Mouse (Mus musculus): Measurements from ENCODE around the gene Serac1. TPM values are rescaled to one million over a fixed set of nuclear protein-coding genes. Genes with fewer than 3 reads are reported as not detected.

Gene Serac1
- polyA plus RNA-seq, 1 experiment from 2014 or later: 4.8 TPM

DNA sequence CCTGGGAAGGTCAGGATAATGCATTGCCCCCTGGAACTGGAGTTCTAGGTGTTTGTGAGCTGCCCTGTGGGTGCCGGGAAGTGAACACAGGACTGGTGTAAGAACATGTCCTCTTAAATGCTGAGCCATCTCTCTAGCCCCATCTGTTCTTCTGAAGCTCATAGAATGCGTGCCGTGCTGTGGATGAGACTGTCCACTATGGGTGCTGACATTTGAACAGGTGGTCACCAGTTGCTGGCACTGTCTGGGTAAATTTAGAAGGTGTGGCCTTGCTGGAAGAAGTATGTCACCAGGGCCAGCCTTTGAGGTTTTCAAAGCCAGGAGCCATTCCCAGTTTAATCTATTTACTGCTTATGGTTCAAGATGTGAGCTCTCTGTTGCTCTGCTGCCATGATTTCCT lies 22.7 kb upstream of the Serac1 start:
- Histone ChIP-seq H3K36me3 (ENCODE audit: control insufficient read depth, insufficient read depth, low read length) (no peaks in the 10 kb centered on the region), H3K9ac (ENCODE audit: low read length) (no peak overlapping the region), H3K27ac (replicated peaks in 1 of 2; ENCODE audit: control insufficient read depth in 1 of 2, insufficient read depth in 1 of 2, low read depth in 2 of 2, low read length in 2 of 2) (no peak overlapping the region), H3K4me1 (ENCODE audit: control insufficient read depth in 2 of 2, insufficient read depth in 2 of 2, low read length in 2 of 2) (no peaks in the 10 kb centered on the region), H3K4me2 (ENCODE audit: low read length) (no peak overlapping the region), H3K27me3 (ENCODE audit: control insufficient read depth, insufficient read depth, low read length) (no peaks in the 10 kb centered on the region), H3K9me3 (ENCODE audit: control insufficient read depth, low read length) (no peaks in the 10 kb centered on the region), H3K4me3 (ENCODE audit: control insufficient read depth in 1 of 2, insufficient read depth in 1 of 2, low read depth in 1 of 2, low read length in 2 of 2) (no peak overlapping the region)
- WGBS: 84% methylated on average over 3 of the region's 3 CpGs
- ATAC-seq (ENCODE audit: insufficient number of reproducible peaks, insufficient read depth, low FRiP score, low read depth): no peak

DNA sequence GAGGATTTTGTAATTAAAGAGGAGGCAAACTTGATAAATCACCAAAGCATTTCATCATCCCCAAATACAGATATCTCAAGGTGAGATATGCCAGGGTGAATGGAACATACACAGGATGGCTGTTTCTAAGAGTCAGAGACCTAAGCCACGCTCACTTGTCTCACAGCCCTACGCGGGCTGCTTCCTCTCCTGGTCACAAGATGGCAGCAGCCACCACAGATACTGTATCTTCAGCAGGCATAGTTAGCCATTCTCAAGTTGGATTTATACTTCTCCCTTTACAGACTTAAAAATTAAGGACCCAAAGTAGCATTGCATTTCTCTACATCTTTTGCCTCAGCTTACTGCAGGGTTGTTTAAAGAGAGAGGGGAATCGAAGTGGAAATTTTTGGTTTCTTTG lies 18.3 kb upstream of the Serac1 start:
- no peaks in the 10 kb centered on the region for H3K27me3 ChIP-seq (ENCODE audit: control insufficient read depth, insufficient read depth, low read length)
- no peaks in the 10 kb centered on the region for H3K9me3 ChIP-seq (ENCODE audit: control insufficient read depth, low read length)
- no peaks in the 10 kb centered on the region for H3K4me1 ChIP-seq (ENCODE audit: control insufficient read depth in 2 of 2, insufficient read depth in 2 of 2, low read length in 2 of 2)
- no peak overlapping the region for H3K27ac ChIP-seq (replicated peaks in 1 of 2; ENCODE audit: control insufficient read depth in 1 of 2, insufficient read depth in 1 of 2, low read depth in 2 of 2, low read length in 2 of 2)
- H3K9ac ChIP-seq (ENCODE audit: low read length): no peak overlapping the region
- H3K4me3 ChIP-seq (ENCODE audit: control insufficient read depth in 1 of 2, insufficient read depth in 1 of 2, low read depth in 1 of 2, low read length in 2 of 2): no peak overlapping the region
- no peak for ATAC-seq (ENCODE audit: insufficient number of reproducible peaks, insufficient read depth, low FRiP score, low read depth)
- whole genome bisulfite sequencing: 22% methylated on average over 4 of the region's 4 CpGs
- no peak overlapping the region for H3K4me2 ChIP-seq (ENCODE audit: low read length)
- no peaks in the 10 kb centered on the region for H3K36me3 ChIP-seq (ENCODE audit: control insufficient read depth, insufficient read depth, low read length)

DNA sequence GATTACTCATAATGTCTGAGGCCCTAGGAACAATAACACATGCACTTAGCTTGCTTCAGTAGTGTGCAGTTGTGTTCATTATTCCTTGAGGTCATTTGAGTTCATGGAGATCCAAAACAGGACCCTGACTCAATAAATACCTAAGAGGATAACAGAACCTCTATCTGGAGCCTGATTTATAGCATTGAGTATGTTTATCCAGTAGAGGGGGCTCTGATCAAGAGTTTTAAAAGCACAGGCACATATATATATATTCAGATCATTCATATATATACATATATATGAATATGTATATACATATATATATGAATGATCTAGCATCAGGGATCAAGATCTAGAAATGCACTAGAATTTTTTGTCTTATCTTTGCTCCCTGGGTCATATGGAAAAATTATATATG lies 16.0 kb upstream of the Serac1 start:
- Histone ChIP-seq H3K36me3 (ENCODE audit: control insufficient read depth, insufficient read depth, low read length) (peaks cover 4% of the 10 kb centered on the region; the same call in 1 of the 2 replicates), H3K4me2 (ENCODE audit: low read length) (no peak overlapping the region), H3K27me3 (ENCODE audit: control insufficient read depth, insufficient read depth, low read length) (no peaks in the 10 kb centered on the region), H3K9ac (ENCODE audit: low read length) (no peak overlapping the region), H3K4me3 (ENCODE audit: control insufficient read depth in 1 of 2, insufficient read depth in 1 of 2, low read depth in 1 of 2, low read length in 2 of 2) (no peak overlapping the region), H3K9me3 (ENCODE audit: control insufficient read depth, low read length) (no peaks in the 10 kb centered on the region), H3K4me1 (ENCODE audit: control insufficient read depth in 2 of 2, insufficient read depth in 2 of 2, low read length in 2 of 2) (no peaks in the 10 kb centered on the region), H3K27ac (replicated peaks in 1 of 2; ENCODE audit: control insufficient read depth in 1 of 2, insufficient read depth in 1 of 2, low read depth in 2 of 2, low read length in 2 of 2) (no peak overlapping the region)
- no peak for ATAC-seq (ENCODE audit: insufficient number of reproducible peaks, insufficient read depth, low FRiP score, low read depth)

DNA sequence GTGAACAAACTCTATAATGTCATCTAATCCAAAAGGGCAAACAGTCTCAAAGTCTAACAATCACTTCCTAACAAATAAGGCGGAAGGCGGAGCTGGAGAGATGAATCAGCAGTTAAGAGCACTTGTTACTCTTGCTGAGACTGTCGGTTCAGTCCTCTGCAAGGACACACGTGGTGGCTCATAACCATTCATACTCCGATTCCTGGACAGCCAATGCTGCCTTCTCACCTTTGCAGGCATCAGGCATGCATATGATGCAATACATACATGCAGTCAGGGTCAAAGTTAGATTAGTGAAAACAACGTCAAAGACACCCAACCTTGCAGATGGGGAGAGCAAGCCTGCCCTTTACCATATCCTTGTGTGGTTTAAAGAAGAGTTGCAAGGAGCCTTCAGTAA lies 12.1 kb upstream of the Serac1 start:
- 87% methylated on average over 6 of the region's 6 CpGs for WGBS
- no peaks in the 10 kb centered on the region for H3K9me3 ChIP-seq (ENCODE audit: control insufficient read depth, low read length)
- peaks cover 23% of the 10 kb centered on the region for H3K36me3 ChIP-seq (ENCODE audit: control insufficient read depth, insufficient read depth, low read length)

DNA sequence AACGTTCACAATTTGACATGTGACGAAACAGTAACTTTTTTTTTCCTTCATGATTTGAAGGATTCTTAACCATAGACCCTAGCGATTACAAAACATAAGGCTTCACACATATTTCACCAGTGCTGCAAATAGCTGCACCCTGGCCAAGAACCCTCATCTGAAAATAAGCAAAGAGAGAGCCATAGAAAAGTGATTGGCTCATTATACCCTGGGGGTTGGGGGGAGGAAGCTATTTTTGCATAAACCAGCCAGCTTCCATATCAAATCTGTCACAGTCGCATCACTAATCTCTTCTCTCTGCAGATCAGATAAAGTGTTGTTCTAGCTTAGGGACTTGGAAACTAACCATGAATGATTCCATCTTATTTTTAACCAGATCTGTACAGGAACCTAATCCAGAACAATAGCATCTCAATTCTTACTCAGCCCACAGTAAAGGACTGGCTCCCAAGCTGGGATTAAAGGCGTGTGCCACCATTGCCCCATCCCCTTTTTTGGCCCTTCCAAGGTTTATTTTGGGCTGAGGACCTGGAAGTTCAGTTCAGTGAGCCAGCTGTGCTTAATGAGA lies 3.9 kb upstream of the Serac1 start:
- Histone ChIP-seq H3K9ac (ENCODE audit: low read length) (no peak overlapping the region), H3K4me3 (ENCODE audit: control insufficient read depth in 1 of 2, insufficient read depth in 1 of 2, low read depth in 1 of 2, low read length in 2 of 2) (no peak overlapping the region), H3K27me3 (ENCODE audit: control insufficient read depth, insufficient read depth, low read length) (no peaks in the 10 kb centered on the region), H3K36me3 (ENCODE audit: control insufficient read depth, insufficient read depth, low read length) (peaks cover 50% of the 10 kb centered on the region), H3K4me1 (ENCODE audit: control insufficient read depth in 2 of 2, insufficient read depth in 2 of 2, low read length in 2 of 2) (peaks cover 2 to 11% of the 10 kb centered on the region in 2 experiments), H3K27ac (replicated peaks in 1 of 2; ENCODE audit: control insufficient read depth in 1 of 2, insufficient read depth in 1 of 2, low read depth in 2 of 2, low read length in 2 of 2) (no peak overlapping the region), H3K4me2 (ENCODE audit: low read length) (no peak overlapping the region), H3K9me3 (ENCODE audit: control insufficient read depth, low read length) (no peaks in the 10 kb centered on the region)
- 79% methylated on average over 5 of the region's 5 CpGs for WGBS
- ATAC-seq (ENCODE audit: insufficient number of reproducible peaks, insufficient read depth, low FRiP score, low read depth): no peak

More for the DNA sequence above, 12.1 kb upstream of the Serac1 start:
- H3K27ac ChIP-seq (replicated peaks in 1 of 2; ENCODE audit: control insufficient read depth in 1 of 2, insufficient read depth in 1 of 2, low read depth in 2 of 2, low read length in 2 of 2): no peak overlapping the region
- ATAC-seq (ENCODE audit: insufficient number of reproducible peaks, insufficient read depth, low FRiP score, low read depth): no peak
- no peak overlapping the region for H3K4me2 ChIP-seq (ENCODE audit: low read length)
- H3K9ac ChIP-seq (ENCODE audit: low read length): no peak overlapping the region
- no peak overlapping the region for H3K4me3 ChIP-seq (ENCODE audit: control insufficient read depth in 1 of 2, insufficient read depth in 1 of 2, low read depth in 1 of 2, low read length in 2 of 2)
- no peaks in the 10 kb centered on the region for H3K4me1 ChIP-seq (ENCODE audit: control insufficient read depth in 2 of 2, insufficient read depth in 2 of 2, low read length in 2 of 2)
- no peaks in the 10 kb centered on the region for H3K27me3 ChIP-seq (ENCODE audit: control insufficient read depth, insufficient read depth, low read length)

DNA sequence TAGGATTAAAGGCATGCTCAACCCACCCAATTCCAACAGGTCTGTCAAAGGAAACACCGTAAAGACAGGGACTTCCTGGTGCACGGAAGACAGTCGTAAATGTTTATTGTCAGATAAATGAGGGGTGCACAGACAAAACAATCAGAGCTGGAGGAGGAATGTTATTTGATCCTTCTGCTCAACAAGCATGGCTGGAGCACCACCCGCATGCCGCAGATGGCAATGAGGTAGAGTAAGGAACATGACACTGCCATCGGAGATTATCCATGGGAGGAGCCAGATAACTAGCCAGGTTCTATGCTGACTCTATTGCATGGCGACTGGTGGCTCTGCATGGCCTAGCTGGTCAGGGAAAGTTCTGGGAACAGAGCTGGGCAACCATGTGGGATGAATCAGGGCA lies 6.1 kb downstream of the Serac1 start:
- H3K4me2 ChIP-seq (ENCODE audit: low read length): no peak overlapping the region
- 76% methylated on average over 7 of the region's 7 CpGs for WGBS
- ATAC-seq (ENCODE audit: insufficient number of reproducible peaks, insufficient read depth, low FRiP score, low read depth): no peak

DNA sequence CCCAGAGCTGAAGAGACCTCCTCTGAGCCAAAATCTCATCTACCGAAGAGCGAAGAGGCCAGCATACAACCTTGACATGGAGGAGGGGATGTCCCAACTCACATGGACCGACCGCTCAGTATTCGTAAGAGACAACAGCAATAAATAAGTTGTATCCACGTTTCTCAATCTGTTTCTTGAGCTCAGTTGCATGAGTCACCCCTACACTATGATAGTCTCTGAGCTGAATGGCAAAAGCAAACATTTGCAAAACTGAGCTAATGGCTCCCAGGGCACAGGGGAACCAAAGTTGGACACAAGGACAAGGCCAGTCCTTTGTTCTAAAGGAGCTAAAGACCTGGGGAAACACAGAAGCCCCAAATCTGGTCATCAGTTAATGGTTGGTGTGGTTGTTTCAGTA lies 9.7 kb downstream of the Serac1 start:
- no peak; the same call in 1 of the 2 replicates for ATAC-seq (ENCODE audit: insufficient number of reproducible peaks, insufficient read depth, low FRiP score, low read depth)
- Histone ChIP-seq H3K27ac (replicated peaks in 1 of 2; ENCODE audit: control insufficient read depth in 1 of 2, insufficient read depth in 1 of 2, low read depth in 2 of 2, low read length in 2 of 2) (no peak overlapping the region), H3K27me3 (ENCODE audit: control insufficient read depth, insufficient read depth, low read length) (no peaks in the 10 kb centered on the region), H3K4me3 (ENCODE audit: control insufficient read depth in 1 of 2, insufficient read depth in 1 of 2, low read depth in 1 of 2, low read length in 2 of 2) (no peak overlapping the region), H3K36me3 (ENCODE audit: control insufficient read depth, insufficient read depth, low read length) (peaks cover 55% of the 10 kb centered on the region), H3K4me1 (ENCODE audit: control insufficient read depth in 2 of 2, insufficient read depth in 2 of 2, low read length in 2 of 2) (no peaks in the 10 kb centered on the region), H3K4me2 (ENCODE audit: low read length) (no peak overlapping the region), H3K9me3 (ENCODE audit: control insufficient read depth, low read length) (0 out of 2 replicates have a peak, but pooled peaks cover 3% of the 10 kb centered on the region), H3K9ac (ENCODE audit: low read length) (no peak overlapping the region)
- WGBS: 89% methylated on average over 6 of the region's 6 CpGs

More for the DNA sequence above, 6.1 kb downstream of the Serac1 start:
- no peaks in the 10 kb centered on the region for H3K27me3 ChIP-seq (ENCODE audit: control insufficient read depth, insufficient read depth, low read length)
- no peak overlapping the region for H3K4me3 ChIP-seq (ENCODE audit: control insufficient read depth in 1 of 2, insufficient read depth in 1 of 2, low read depth in 1 of 2, low read length in 2 of 2)
- H3K27ac ChIP-seq (replicated peaks in 1 of 2; ENCODE audit: control insufficient read depth in 1 of 2, insufficient read depth in 1 of 2, low read depth in 2 of 2, low read length in 2 of 2): no peak overlapping the region
- no peak overlapping the region for H3K9ac ChIP-seq (ENCODE audit: low read length)
- H3K9me3 ChIP-seq (ENCODE audit: control insufficient read depth, low read length): no peaks in the 10 kb centered on the region
- peaks cover 39% of the 10 kb centered on the region for H3K36me3 ChIP-seq (ENCODE audit: control insufficient read depth, insufficient read depth, low read length)
- H3K4me1 ChIP-seq (ENCODE audit: control insufficient read depth in 2 of 2, insufficient read depth in 2 of 2, low read length in 2 of 2): peaks cover 0 to under 1% of the 10 kb centered on the region in 2 experiments; a peak in 1 of 4 replicates

DNA sequence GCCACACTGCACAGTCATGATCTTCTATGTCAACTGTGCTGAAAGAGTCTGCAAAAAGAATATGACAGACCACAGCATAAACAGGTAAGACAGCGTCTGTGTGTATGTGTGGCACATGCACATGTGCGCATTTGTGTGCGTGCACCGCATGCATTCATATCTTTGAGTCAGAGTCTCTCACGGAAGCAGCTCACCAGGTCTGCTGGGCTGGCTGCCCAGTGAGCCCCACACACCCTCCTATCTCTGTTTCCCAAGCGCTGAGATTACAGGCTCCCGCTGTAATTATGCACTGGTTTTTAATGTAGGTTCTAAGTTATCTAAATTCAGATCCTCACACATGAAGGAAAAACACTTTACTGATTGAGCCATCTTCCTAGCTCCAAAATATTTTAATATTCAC lies 11.9 kb downstream of the Serac1 start:
- H3K36me3 ChIP-seq (ENCODE audit: control insufficient read depth, insufficient read depth, low read length): peaks cover 53% of the 10 kb centered on the region
- no peak overlapping the region for H3K4me2 ChIP-seq (ENCODE audit: low read length)
- no peak overlapping the region for H3K9ac ChIP-seq (ENCODE audit: low read length)
- no peak overlapping the region for H3K27ac ChIP-seq (replicated peaks in 1 of 2; ENCODE audit: control insufficient read depth in 1 of 2, insufficient read depth in 1 of 2, low read depth in 2 of 2, low read length in 2 of 2)
- no peaks in the 10 kb centered on the region for H3K27me3 ChIP-seq (ENCODE audit: control insufficient read depth, insufficient read depth, low read length)
- H3K4me1 ChIP-seq (ENCODE audit: control insufficient read depth in 2 of 2, insufficient read depth in 2 of 2, low read length in 2 of 2): peaks cover 0 to 3% of the 10 kb centered on the region in 2 experiments; a peak in 1 of 4 replicates
- no peak overlapping the region for H3K4me3 ChIP-seq (ENCODE audit: control insufficient read depth in 1 of 2, insufficient read depth in 1 of 2, low read depth in 1 of 2, low read length in 2 of 2)
- WGBS: 77% methylated on average over 7 of the region's 7 CpGs
- H3K9me3 ChIP-seq (ENCODE audit: control insufficient read depth, low read length): 0 out of 2 replicates have a peak, but pooled peaks cover 3% of the 10 kb centered on the region
- ATAC-seq (ENCODE audit: insufficient number of reproducible peaks, insufficient read depth, low FRiP score, low read depth): no peak

Measured in heart, embryonic 14.5 days (tissue).